Mouse (Mus musculus) heart, postnatal 0 days (tissue): ENCODE measurements around the gene Ift80.

Experiments
- CTCF ChIP-seq: IDR thresholded peaks from 2 replicates; pipeline ENCODE4 v1.5.1; 2016; ENCODE audit warnings: antibody characterized with exemption, control low read depth, low read depth
- EP300 ChIP-seq: IDR thresholded peaks from 2 replicates; pipeline ENCODE4 v1.6.1; 2016; ENCODE audit warnings: antibody characterized with exemption, low read depth

GRCm38 (mm10) chr3:69049011-69049410 is 44.6 kb upstream of the Ift80 start:
- no peak for TF ChIP-seq CTCF
- TF ChIP-seq EP300 = no peak
